Comparison of ENCODE assay signal across 11 mouse cellular contexts in genomic region chr11:93817966-93818738, GRCm38 (mm10).
DNase-seq lines count a peak whose midpoint lies in the region; ATAC-seq and TF ChIP-seq lines count a peak whose summit lies in the region.
"Had no signal": no experiment of that assay in that cellular context is flagged by ENCODE, and none has a peak within 500 bp of the region (broad histone marks: within the 10 kb centered on the region; RNA-seq: fewer than 3 reads in every experiment).

No protein-coding gene starts in this region.

- no peak overlapping the region for H3K27ac ChIP-seq in heart, embryonic 12.5 days (ENCODE audit: poor library complexity, severe bottlenecking)
- H3K27ac ChIP-seq in forebrain, postnatal 0 days (ENCODE audit: low read depth, low read length) = no peak overlapping the region

- H3K4me3 ChIP-seq in heart, embryonic 12.5 days = no peak overlapping the region
- no peak overlapping the region for H3K4me3 ChIP-seq in forebrain, postnatal 0 days (ENCODE audit: low read depth, low read length)

- no peak overlapping the region for H3K9ac ChIP-seq in heart, embryonic 12.5 days
- H3K9ac ChIP-seq in forebrain, postnatal 0 days = no peak overlapping the region
- H3K9ac ChIP-seq: liver, postnatal 0 days had no signal

- 36% methylated on average over 15 of the region's 15 CpGs for WGBS in heart, embryonic 12.5 days
- 35% methylated on average over 15 of the region's 15 CpGs for WGBS in forebrain, postnatal 0 days

- H3K9me3 ChIP-seq in heart, embryonic 12.5 days (replicated peaks) = no peaks in the 10 kb centered on the region
- no peaks in the 10 kb centered on the region for H3K9me3 ChIP-seq in forebrain, postnatal 0 days (ENCODE audit: low read length)

- no peak for ATAC-seq in heart, embryonic 12.5 days (ENCODE audit: insufficient number of reproducible peaks, low FRiP score)
- ATAC-seq in forebrain, postnatal 0 days = peak; percentile 32
- ATAC-seq: CD4-positive, CD25-positive, alpha-beta regulatory T cell, adult 4 months; liver, postnatal 0 days had no signal

- H3K27me3 ChIP-seq in heart, embryonic 12.5 days (replicated peaks) = no peaks in the 10 kb centered on the region
- no peaks in the 10 kb centered on the region for H3K27me3 ChIP-seq in forebrain, postnatal 0 days (ENCODE audit: insufficient read depth, low read length)

- intact Hi-C loops in heart, postnatal 14 days (cut with DNase I) = no loop called here
- intact Hi-C loops in heart, postnatal 36 days (cut with DNase I) = no loop called here

- TF ChIP-seq CTCF in forebrain, postnatal 0 days (IDR thresholded peaks at IDR 0.05; ENCODE audit: low read depth) = no peak

- no peak for DNase-seq in heart, postnatal 14 days
- DNase-seq in retina, postnatal 1 day = peak; percentile 30
- no peak for DNase-seq in retina, embryonic 14.5 days (ENCODE audit: low spot score)
- DNase-seq in forebrain, postnatal 0 days = peak; percentile 59
- no peak for DNase-seq in spleen, postnatal 10 days (ENCODE audit: low spot score in 2 of 2)
- DNase-seq in thymus, postnatal 10 days (ENCODE audit: low spot score in 2 of 2) = no peak
- no peak for DNase-seq in heart, postnatal 36 days
- DNase-seq: heart, postnatal 10 days; liver, postnatal 0 days had no signal

- H3K36me3 ChIP-seq in heart, embryonic 12.5 days = no peaks in the 10 kb centered on the region
- H3K36me3 ChIP-seq in forebrain, postnatal 0 days (ENCODE audit: insufficient read depth) = no peaks in the 10 kb centered on the region

- peak overlapping the region; percentile 4; the same call in 1 of the 2 replicates for H3K4me2 ChIP-seq in heart, embryonic 12.5 days
- H3K4me2 ChIP-seq in forebrain, postnatal 0 days (ENCODE audit: low read depth) = peak overlapping the region; percentile 8; the same call in 1 of the 2 replicates

- H3K4me1 ChIP-seq in heart, embryonic 12.5 days (replicated peaks) = no peaks in the 10 kb centered on the region
- no peaks in the 10 kb centered on the region for H3K4me1 ChIP-seq in forebrain, postnatal 0 days (ENCODE audit: insufficient read depth)

Comparison
In these comparisons a context has a peak if more than half of its experiments do, and no peak if none do; other contexts are left out.
1. DNase-seq: peak in retina, postnatal 1 day (single experiment) and forebrain, postnatal 0 days (single experiment); none in heart, postnatal 14 days (0 of 2), retina, embryonic 14.5 days (single experiment), spleen, postnatal 10 days (0 of 2), thymus, postnatal 10 days (0 of 2) and heart, postnatal 36 days (0 of 2).